In the genomic region with DNA sequence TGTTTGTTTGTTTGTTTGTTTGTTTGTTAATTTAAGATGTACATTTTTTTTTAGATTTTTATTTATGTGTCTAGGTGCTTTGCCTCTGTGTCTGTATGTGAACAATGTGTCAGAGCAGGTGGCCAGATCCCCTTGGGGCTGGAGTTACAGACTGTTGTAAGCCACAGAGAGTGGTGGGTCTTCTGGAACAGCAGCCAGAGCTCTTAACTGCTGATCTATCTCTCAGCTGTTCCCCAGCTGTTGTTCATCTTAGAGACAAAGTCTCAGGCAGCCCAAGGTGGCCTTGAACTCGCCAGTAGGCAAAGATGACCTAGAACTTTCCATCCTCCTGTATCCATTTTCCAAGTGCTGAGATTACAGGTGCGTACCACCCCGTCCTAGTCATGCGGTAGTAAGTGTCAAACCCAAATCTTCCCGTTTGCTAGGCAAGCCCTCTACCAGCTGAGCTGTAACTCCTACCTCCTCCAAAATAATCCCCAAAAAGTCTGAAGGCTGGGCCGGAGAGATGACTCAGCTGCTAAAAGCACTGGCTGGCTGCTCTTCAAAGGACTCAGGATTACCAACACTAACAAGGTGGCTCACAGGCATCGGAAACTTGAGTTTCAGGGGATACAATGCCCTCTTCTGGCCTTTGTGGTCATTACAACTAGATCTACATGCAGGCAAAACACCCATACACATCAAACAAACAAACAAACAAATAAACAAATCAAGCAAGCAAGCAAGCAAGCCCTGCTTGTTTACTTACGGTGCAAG, we compare ENCODE assay signal across 8 mouse cellular contexts. TPM values are rescaled to one million over a fixed set of nuclear protein-coding genes. Genes with fewer than 3 reads are reported as not detected.
A peak's percentile ranks its signal among the peaks of the same experiment; 100 is the strongest.
DNase-seq lines count a peak whose midpoint lies in the region.

No protein-coding gene starts in this region.

- peak; percentile 72 for DNase-seq in urinary bladder, postnatal 14 days (ENCODE audit: low spot score)
- no peak for DNase-seq in urinary bladder, postnatal 10 days (ENCODE audit: low spot score)
- DNase-seq in adrenal gland, adult 18-20 months (ENCODE audit: low spot score in 2 of 2): peak; percentile 37 to 76
- peak; percentile 82 for DNase-seq in embryo, embryonic 10 days (ENCODE audit: low spot score)
- peak; percentile 61 to 73 for DNase-seq in heart, postnatal 36 days
- peak; percentile 40 to 74 for DNase-seq in left cerebral cortex, adult 8-10 months (ENCODE audit: low spot score in 2 of 2)
- DNase-seq in naive thymus-derived CD4-positive, alpha-beta T cell, adult 2 months (ENCODE audit: low read depth): peak; percentile 94
- peak; percentile 79 for DNase-seq in thymus, postnatal 14 days

- intact Hi-C loops in heart, postnatal 36 days (cut with DNase I): loop anchor here (1.0 kb wide), 1 partner anchor 48 kb away; no protein-coding TSS in a partner anchor

RNA-seq across cellular contexts. Expression of gene Stau1, which starts 8.2 kb away (rescaled TPM):
- 10 to 100 TPM; 68.4 to 76.3 TPM for total RNA-seq in adrenal gland, adult 18-20 months (2021)
- 10 to 100 TPM; 44.5 to 45.1 TPM for total RNA-seq in heart, postnatal 36 days (2021)
- 10 to 100 TPM; 62.6 to 66.0 (median 63.3) TPM for total RNA-seq in left cerebral cortex, adult 8-10 months (2022)

RNA-seq across cellular contexts. Expression of gene Ddx27, which starts 10.7 kb away (rescaled TPM):
- total RNA-seq in adrenal gland, adult 18-20 months (2021): 10 to 100 TPM; 30.6 to 35.9 TPM
- total RNA-seq in heart, postnatal 36 days (2021): 10 to 100 TPM; 10.8 to 11.3 TPM
- total RNA-seq in left cerebral cortex, adult 8-10 months (2022): 10 to 100 TPM; 30.7 to 32.7 (median 31.1) TPM

RNA-seq across cellular contexts. Expression of gene Znfx1, which starts 58.5 kb away (rescaled TPM):
- 10 to 100 TPM; 56.3 to 72.9 TPM for total RNA-seq in adrenal gland, adult 18-20 months (2021)
- 10 to 100 TPM; 36.2 to 44.8 TPM for total RNA-seq in heart, postnatal 36 days (2021)
- total RNA-seq in left cerebral cortex, adult 8-10 months (2022): 10 to 100 TPM; 77.1 to 92.1 (median 80.7) TPM
